Mouse (Mus musculus): ENCODE measurements around the gene Lama5.

GRCm38 (mm10) chr2:180273394-180274244 is 48.0 kb upstream of the Lama5 start, which contains the start of gene Cables2:
- TF ChIP-seq CTCF (IDR thresholded peaks at IDR 0.05): no peak
- TF ChIP-seq EP300 (IDR thresholded peaks at IDR 0.05): no peak
